Mouse (Mus musculus) left cerebral cortex, adult 9 months (tissue): ENCODE results near the gene Pcdh17.

Source experiments
- DNase-seq, 2 experiments: peaks; one replicate each; pipeline ENCODE4 v3.0.0; 2022; ENCODE audit warnings: low spot score in 2 of 2

Gene Pcdh17

DNA sequence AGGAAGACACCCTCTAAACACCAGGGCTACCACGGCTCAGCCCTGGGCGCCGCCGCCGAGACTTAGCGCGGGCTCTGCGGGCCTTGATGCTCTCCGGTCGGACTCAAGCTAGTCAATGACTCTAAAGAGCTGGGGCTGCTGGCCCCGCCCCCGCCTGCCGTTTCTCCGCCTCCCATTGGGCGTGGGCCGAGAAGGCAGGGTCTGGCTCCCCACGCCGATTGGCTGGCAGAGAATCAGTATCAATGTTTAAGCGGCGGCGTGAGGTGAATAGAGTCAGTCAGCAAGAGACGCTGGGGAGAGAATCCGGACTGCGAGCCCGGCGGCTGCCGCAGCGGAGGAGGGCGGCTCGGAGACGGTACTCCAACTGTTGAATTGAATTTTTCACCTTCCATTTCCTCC, at the start of gene Pcdh17:
TSS of gene Pcdh17 (plus strand) at position 276 of the 399 bp plus-strand sequence.
- DNase-seq = peak; percentile 93 to 97

DNA sequence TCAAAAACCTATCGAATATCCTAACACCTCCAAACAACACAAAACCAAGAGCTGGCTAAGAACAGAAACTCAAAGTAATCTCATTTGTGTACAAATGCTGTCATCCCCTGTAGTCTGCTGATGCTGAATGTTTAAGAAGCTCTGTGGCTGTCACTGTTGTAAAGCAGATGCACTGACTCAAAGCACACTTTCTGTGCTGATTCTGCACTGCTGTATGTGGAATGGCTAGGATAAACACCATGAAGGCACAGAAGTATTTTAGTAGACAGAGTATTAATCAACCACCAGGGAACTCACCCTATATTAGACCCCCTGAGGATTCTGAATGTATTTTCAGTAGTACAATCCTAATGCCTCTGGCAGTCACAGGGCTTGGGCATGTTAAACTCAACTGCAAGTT, 46.2 kb upstream of the Pcdh17 start:
- DNase-seq = no peak

DNA sequence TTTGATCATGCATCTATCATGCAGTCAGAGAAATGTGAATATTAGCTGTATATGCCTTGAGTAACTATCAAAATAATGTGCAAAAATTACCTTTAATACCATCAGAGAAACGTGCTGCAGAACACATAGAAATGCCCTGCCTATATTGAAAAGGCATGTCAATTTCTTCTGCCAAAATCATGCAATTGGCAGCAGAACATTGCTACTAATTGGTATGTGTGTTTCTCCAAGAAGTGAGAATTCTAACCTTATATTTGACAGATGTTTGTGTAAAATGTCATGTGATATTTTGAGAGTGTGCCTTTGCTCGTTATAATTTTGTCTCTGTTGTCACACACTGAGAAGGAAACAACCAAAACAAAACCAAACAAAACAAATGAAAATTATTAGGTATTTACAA, 18.6 kb upstream of the Pcdh17 start:
- DNase-seq = no peak

DNA sequence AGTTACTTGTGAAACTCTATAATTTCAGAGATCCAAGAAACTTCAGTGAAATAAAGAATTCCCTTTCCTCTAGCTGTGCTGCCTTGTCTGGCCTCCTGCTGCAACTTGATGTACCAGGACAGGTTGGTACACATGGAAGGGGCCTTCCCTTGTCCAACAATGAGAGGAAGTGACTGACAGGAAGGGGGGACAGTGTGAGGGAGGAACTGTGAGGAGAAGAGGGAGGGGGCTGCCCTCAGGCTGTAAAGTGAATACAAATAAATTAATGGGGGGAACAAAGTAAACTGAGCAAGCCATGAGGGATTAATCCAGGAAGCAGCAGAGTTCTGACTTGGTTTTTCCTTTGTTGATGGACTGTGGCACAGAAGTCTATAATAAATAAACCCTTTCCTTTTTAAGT, 16.7 kb upstream of the Pcdh17 start:
- no peak for DNase-seq

- DNase-seq = peak in 1 of 2 experiments; percentile 45
These were observed 5.1 kb upstream of the Pcdh17 start for GRCm38 (mm10) chr14:84438066-84438770.

GRCm38 (mm10) chr14:84440903-84441302, 2.5 kb upstream of the Pcdh17 start:
- DNase-seq = no peak

DNA sequence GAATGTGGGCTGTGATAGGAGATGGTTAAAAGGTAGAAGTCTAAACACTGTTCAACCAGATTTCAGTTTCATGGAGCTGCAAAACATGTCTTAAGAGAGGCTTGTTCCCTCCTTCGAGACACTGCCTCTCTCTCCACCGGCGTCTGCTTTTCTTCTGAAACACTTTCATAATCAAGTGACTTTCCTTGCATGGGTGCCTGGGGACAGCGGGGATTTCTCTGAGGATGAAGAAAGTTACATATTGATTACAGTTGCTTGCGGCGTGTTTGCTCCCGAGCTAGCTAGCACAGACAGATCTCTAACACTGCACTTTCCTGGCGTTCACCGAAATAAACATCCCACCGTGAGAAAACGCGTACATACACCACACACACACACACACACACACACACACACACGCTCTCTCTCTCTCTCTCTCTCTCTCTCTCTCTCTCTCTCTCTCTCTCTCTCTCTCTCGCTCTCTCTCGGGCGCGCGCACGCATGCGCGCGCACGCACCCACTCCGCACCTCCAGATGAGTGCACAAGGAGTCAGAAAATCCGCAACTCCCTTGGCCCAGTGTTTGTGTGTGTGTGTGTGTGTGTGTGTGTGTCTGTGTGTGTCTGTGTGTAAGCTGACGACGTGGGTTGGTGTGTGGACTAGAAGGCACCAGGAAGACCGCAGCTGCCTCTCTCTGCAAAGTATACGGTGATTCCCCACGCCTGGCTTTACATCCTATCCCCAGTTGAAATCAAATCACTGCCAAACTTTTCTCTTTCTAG, 655 bp upstream of the Pcdh17 start:
- peak in 1 of 2 experiments; percentile 54 for DNase-seq

- no peak for DNase-seq
These were observed 398 bp downstream of the Pcdh17 start for GRCm38 (mm10) chr14:84443761-84444160.

DNA sequence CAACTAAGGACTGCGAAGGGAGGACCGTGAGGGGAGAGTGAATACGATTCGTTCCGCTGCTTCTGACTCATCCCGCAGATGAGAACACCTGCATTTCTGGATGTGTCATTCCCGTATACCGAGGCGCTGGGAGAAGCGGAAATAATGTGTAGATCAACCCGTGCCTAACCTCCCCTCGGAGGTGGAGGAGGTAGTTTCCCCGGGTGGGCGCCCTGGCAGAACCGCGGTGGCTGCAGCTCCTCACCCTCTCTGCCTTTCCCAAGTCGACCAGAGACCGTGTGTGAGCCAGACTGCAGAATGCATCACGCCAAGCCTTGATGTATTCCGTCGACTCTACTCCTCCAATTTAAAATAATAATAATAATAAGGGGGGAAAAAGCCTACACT, 906 bp downstream of the Pcdh17 start:
- DNase-seq = peak in 1 of 2 experiments; percentile 39

- peak in 1 of 2 experiments; percentile 63 for DNase-seq
These were observed 1.5 kb downstream of the Pcdh17 start for GRCm38 (mm10) chr14:84444663-84445502.

DNA sequence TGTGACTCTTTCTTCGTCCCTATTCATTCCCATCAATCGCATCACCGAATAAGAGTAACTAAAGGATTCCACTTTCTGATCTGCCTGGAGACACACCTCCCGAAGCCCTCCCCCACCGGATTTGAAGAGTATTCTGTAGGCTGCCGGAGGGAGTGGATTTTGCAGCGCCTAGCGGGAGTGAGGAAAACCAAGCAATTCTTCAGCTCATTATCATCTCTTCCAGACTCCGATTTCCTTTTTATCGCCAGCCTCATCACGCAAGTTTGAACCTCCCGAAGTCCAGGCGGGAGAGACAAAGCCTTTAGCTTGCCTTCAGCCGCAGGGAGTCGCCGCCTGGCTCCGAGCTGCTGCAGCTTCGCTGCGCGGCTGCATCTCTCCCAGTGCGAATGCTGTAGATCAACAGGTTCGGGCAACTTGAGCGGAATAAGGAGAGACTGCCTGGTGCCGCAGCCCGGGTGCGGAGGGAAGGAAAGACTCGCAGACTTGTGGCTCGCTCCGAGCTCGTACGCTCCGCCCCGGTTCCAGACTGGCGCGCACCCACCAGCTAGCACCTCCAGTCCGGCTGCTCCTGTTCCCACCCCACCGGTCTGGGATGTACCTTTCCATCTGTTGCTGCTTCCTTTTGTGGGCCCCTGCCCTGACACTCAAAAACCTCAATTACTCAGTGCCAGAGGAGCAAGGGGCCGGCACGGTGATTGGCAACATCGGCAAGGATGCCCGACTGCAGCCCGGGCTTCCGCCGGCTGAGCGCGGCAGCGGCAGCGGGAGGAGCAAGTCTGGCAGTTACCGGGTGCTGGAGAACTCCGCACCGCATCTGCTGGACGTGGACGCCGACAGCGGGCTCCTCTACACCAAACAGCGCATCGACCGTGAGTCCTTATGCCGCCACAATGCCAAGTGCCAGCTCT, 2.4 kb downstream of the Pcdh17 start:
- DNase-seq = peak in 1 of 2 experiments; percentile 44

DNA sequence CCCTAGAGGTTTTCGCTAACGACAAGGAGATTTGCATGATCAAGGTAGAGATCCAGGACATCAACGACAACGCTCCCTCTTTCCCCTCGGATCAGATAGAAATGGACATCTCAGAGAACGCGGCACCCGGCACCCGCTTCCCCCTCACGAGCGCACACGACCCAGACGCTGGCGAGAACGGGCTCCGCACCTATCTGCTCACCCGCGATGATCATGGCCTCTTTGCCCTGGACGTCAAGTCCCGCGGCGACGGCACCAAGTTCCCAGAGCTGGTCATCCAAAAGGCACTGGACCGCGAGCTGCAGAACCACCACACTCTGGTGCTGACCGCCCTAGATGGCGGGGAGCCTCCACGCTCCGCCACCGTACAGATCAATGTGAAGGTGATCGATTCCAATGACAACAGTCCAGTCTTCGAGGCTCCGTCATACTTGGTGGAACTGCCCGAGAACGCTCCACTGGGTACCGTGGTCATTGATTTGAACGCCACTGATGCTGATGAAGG, 3.1 kb downstream of the Pcdh17 start:
- no peak for DNase-seq

DNA sequence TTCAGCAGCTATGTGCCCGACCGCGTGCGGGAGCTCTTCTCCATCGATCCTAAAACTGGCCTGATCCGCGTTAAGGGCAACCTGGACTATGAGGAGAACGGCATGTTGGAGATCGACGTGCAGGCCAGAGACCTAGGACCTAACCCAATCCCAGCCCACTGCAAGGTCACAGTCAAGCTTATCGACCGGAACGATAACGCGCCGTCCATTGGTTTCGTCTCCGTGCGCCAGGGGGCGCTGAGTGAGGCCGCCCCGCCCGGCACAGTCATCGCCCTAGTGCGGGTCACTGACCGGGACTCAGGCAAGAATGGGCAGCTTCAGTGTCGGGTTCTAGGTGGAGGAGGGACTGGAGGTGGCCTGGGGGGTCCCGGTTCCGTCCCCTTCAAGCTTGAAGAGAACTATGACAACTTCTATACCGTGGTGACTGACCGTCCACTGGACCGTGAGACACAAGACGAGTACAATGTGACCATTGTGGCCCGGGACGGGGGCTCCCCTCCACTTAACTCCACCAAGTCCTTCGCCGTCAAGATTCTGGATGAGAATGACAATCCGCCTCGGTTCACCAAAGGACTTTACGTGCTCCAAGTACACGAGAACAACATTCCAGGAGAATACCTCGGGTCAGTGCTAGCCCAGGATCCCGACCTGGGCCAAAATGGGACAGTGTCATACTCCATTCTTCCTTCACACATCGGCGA, 3.7 kb downstream of the Pcdh17 start:
- DNase-seq = peak in 1 of 2 experiments; percentile 46

DNA sequence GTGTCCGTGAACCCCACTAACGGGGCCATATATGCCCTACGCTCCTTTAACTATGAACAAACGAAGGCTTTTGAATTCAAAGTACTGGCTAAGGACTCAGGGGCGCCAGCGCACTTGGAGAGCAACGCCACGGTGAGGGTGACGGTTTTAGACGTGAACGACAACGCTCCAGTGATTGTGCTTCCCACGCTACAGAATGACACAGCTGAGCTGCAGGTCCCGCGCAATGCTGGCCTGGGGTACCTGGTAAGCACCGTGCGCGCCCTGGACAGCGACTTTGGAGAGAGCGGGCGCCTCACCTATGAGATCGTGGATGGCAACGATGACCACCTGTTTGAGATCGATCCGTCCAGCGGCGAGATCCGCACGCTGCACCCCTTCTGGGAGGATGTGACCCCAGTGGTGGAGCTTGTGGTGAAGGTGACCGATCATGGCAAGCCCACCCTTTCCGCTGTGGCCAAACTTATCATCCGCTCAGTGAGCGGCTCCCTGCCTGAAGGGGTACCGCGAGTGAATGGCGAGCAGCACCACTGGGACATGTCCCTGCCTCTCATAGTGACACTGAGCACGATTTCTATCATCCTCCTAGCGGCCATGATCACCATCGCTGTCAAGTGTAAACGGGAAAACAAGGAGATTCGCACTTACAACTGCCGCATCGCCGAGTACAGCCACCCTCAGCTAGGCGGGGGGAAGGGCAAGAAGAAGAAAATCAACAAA, 4.5 kb downstream of the Pcdh17 start:
- peak in 1 of 2 experiments; percentile 52 for DNase-seq

GRCm38 (mm10) chr14:84448381-84448771, 5.0 kb downstream of the Pcdh17 start:
- no peak for DNase-seq

DNA sequence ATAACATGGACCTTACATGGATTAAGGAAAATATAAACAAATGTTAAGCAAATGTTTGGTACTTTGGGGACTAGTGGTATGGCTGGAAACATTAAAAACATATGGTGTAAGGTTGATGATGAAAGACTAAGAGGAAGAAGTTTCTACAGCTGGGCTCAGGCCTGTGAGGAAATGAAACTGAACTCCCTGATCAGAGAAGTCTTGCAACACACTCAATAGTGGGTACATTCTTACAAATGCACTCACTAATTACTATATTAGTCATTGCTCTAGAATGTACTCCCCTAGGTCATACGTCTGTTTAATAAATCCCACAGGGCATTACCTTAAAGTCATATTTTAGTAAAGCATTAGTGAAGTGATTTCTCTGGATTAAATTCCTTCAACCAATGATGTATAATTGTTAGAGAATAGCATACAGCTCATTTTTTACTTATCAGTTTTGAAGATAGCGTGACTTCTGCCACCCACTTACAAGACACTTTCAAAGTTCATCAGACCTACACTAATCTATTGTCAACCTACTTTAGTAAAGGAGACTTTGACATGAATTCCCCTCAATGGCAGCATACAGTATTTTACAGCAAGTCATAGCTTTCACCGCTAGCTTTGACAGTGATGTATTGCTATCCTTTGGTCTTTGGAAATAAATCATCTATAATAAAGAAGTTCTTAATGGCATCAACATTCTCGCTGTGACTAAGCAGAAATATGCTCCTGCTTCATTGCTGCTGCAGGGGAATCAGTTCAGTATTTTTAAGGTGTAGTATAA, 10.9 kb downstream of the Pcdh17 start:
- DNase-seq = no peak

DNA sequence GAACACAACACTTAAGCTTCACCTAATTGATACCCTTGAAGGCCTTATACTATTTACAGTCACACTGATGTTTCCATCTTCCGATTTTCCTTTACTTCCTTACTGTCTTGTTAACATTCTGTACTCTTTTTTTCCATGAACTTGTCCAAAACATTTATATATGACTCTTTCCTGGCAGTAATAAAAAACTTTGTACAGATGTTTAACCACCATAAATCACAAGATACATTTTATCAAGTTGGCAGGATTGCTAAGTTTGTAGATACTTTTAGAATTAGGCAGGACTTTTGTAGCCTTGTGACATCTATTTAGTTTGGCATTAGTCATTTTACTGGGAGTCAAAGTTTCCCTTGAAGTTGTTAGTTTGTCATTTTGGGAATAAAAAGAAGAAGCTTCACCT, 32.1 kb downstream of the Pcdh17 start:
- DNase-seq = no peak

DNA sequence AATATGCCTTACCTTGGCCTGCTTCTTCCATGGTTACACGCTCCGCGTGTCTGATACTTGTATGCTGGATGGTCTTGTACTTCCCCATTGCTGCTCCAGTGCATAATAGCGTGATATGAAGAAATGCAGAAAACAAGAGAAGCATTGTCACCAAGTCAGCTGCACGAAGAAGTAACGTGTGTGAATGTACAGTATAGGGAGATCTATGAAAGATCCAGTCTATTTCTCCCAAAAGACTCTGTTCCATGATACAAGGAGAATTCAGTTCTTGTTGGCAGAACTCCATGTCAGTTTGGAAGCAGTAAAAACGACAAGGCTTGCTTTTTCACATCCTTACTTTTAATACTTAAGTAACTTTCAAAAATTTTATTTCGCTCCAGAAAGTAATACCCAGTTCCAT, 33.0 kb downstream of the Pcdh17 start:
- no peak for DNase-seq

DNA sequence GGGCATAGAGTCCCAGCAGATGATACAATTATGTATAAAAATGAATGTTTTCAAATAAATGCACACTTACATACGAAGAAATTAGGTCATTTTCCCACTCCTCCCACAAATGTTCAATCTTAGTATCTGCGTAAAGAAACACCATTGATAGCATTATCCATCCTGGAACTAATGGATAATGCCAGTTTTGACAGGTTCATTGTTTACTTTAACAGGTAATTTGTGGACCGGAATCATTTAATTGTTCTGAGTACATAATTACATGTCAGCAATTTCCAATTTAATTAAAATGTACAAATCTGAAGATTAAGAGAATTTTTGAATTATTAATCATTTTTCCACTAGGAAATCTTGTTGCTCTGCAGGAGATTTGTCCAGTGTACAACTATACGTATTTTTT, 33.5 kb downstream of the Pcdh17 start:
- no peak for DNase-seq
